Mouse (Mus musculus): ENCODE measurements around the gene Map10. TPM values are rescaled to one million over a fixed set of nuclear protein-coding genes. Genes with fewer than 3 reads are reported as not detected.

Map10 gene
- total and polyA plus RNA-seq, 3 experiments: 1.3 to 6.7 (median 2.3) TPM

- Histone ChIP-seq H3K4me2 (ENCODE audit: insufficient read depth, low read depth, poor library complexity, severe bottlenecking) (no peak overlapping the region), H3K4me1 (ENCODE audit: control insufficient read depth in 1 of 2, insufficient read depth in 2 of 2) (peaks cover 23 to 26% of the 10 kb centered on the region in 2 experiments), H3K4me3 (replicated peaks in 1 of 3; ENCODE audit: low read depth in 2 of 3, low read length in 2 of 3, poor library complexity in 1 of 3) (no peak overlapping the region), H3K36me3 (replicated peaks in 1 of 2; ENCODE audit: control insufficient read depth in 1 of 2, insufficient read depth in 1 of 2, low read length in 1 of 2) (peaks cover 0 to 2% of the 10 kb centered on the region in 2 experiments), H3K79me2 (replicated peaks; ENCODE audit: control insufficient read depth, extremely low read depth, insufficient read depth, poor library complexity, severe bottlenecking) (no peaks in the 10 kb centered on the region), H3K9me3 (replicated peaks; ENCODE audit: low read length) (peaks cover 8% of the 10 kb centered on the region), H3K9ac (ENCODE audit: insufficient read depth, low read depth) (no peak overlapping the region), H3K27me3 (replicated peaks) (no peaks in the 10 kb centered on the region), H3K27ac (ENCODE audit: insufficient read depth, low read depth) (no peak overlapping the region)
- dilution Hi-C loops (cut with MboI; ENCODE audit: extremely low pct_ligation_motif_present, extremely low pct_unique_long_range_greater_than_20kb, low sequenced_read_pairs) (no loop called here), in situ Hi-C loops (cut with MboI; ENCODE audit: low pct_ligation_motif_present, low pct_unique_long_range_greater_than_20kb, low sequenced_read_pairs) (no loop called here)
- no peak for TF ChIP-seq RCOR1 (conservative IDR thresholded peaks at IDR 0.05; ENCODE audit: low read depth, low read length)
- TF ChIP-seq SIN3A (IDR thresholded peaks at IDR 0.05; ENCODE audit: low read length): no peak
- TF ChIP-seq HCFC1 (IDR thresholded peaks at IDR 0.05; ENCODE audit: low read depth, low read length): no peak
- TF ChIP-seq MEF2A (IDR thresholded peaks at IDR 0.05; ENCODE audit: borderline replicate concordance, low read depth, low read length): no peak
- TF ChIP-seq USF1 (IDR thresholded peaks at IDR 0.05; ENCODE audit: low read depth, low read length): no peak
- no peak for TF ChIP-seq CHD2 (IDR thresholded peaks at IDR 0.05; ENCODE audit: low read length)
- no peak for TF ChIP-seq JUND (conservative IDR thresholded peaks at IDR 0.05; ENCODE audit: low read depth, low read length)
- no peak for TF ChIP-seq RAD21 (IDR thresholded peaks at IDR 0.05; ENCODE audit: low read depth, low read length)
- no peak for TF ChIP-seq USF2 (conservative IDR thresholded peaks at IDR 0.05; ENCODE audit: low read depth, low read length)
- no peak for TF ChIP-seq SMC3 (IDR thresholded peaks at IDR 0.05; ENCODE audit: low read depth, low read length)
- no peak for TF ChIP-seq ZC3H11A (IDR thresholded peaks at IDR 0.05; ENCODE audit: low read depth, low read length)
- TF ChIP-seq MAX (IDR thresholded peaks at IDR 0.05; ENCODE audit: low read length): no peak
- TF ChIP-seq GABPA (IDR thresholded peaks at IDR 0.05; ENCODE audit: insufficient replicate concordance, low read depth, low read length): no peak
- no peak for TF ChIP-seq NELFE (IDR thresholded peaks at IDR 0.05; ENCODE audit: low read depth, low read length)
- TF ChIP-seq TBP (conservative IDR thresholded peaks at IDR 0.05; ENCODE audit: low read depth, low read length): no peak
- peak; percentile 7 for DNase-seq (ENCODE audit: extremely low read depth)
Observed at GRCm38 (mm10) chr8:125693197-125693596, 23.6 kb downstream of the Map10 start.

- in situ Hi-C loops (cut with MboI; ENCODE audit: low pct_ligation_motif_present, low pct_unique_long_range_greater_than_20kb, low sequenced_read_pairs): no loop called here
- no peak overlapping the region for H3K4me3 ChIP-seq (replicated peaks in 1 of 3; ENCODE audit: low read depth in 2 of 3, low read length in 2 of 3, poor library complexity in 1 of 3)
- peaks cover 17% of the 10 kb centered on the region for H3K9me3 ChIP-seq (replicated peaks; ENCODE audit: low read length)
- no peak for TF ChIP-seq ZKSCAN1 (IDR thresholded peaks at IDR 0.05; ENCODE audit: borderline replicate concordance, low read depth, low read length)
- no peak for TF ChIP-seq RAD21 (IDR thresholded peaks at IDR 0.05; ENCODE audit: low read depth, low read length)
- TF ChIP-seq BHLHE40 (IDR thresholded peaks at IDR 0.05; ENCODE audit: low read depth, low read length): no peak
- TF ChIP-seq MAFK (IDR thresholded peaks at IDR 0.05; ENCODE audit: insufficient replicate concordance, low read length): no peak
- TF ChIP-seq CTCF (conservative IDR thresholded peaks at IDR 0.05 in 1 of 2, IDR thresholded peaks at IDR 0.05 in 1 of 2; ENCODE audit: low read depth in 2 of 2, low read length in 2 of 2): no peak
- no peak for TF ChIP-seq ZNF384 (IDR thresholded peaks at IDR 0.05; ENCODE audit: low read depth, low read length)
- no peak for TF ChIP-seq ELF1 (IDR thresholded peaks at IDR 0.05; ENCODE audit: low read depth, low read length)
- no peak for TF ChIP-seq MAZ (IDR thresholded peaks at IDR 0.05; ENCODE audit: low read depth, low read length)
- no peak for TF ChIP-seq POLR2AphosphoS2 (IDR thresholded peaks at IDR 0.05; ENCODE audit: low read depth, low read length)
- no peak for TF ChIP-seq USF2 (conservative IDR thresholded peaks at IDR 0.05; ENCODE audit: low read depth, low read length)
- no peak for TF ChIP-seq RCOR1 (conservative IDR thresholded peaks at IDR 0.05; ENCODE audit: low read depth, low read length)
- no peak for TF ChIP-seq MXI1 (IDR thresholded peaks at IDR 0.05; ENCODE audit: low read depth, low read length)
- no peak for TF ChIP-seq IRF4 (IDR thresholded peaks at IDR 0.05; ENCODE audit: low read depth, low read length)
- no peak for TF ChIP-seq ZMIZ1 (IDR thresholded peaks at IDR 0.05; ENCODE audit: low read depth, low read length)
- TF ChIP-seq E2F4 (IDR thresholded peaks at IDR 0.05; ENCODE audit: insufficient replicate concordance, low read depth, low read length): no peak
- TF ChIP-seq PAX5 (IDR thresholded peaks at IDR 0.05; ENCODE audit: low read length): no peak
- TF ChIP-seq MYC (IDR thresholded peaks at IDR 0.05; ENCODE audit: low read depth, low read length): no peak
- TF ChIP-seq MAX (IDR thresholded peaks at IDR 0.05; ENCODE audit: low read length): no peak
- TF ChIP-seq USF1 (IDR thresholded peaks at IDR 0.05; ENCODE audit: low read depth, low read length): no peak
- no peak for TF ChIP-seq HCFC1 (IDR thresholded peaks at IDR 0.05; ENCODE audit: low read depth, low read length)
- H3K27ac ChIP-seq (ENCODE audit: insufficient read depth, low read depth): no peak overlapping the region
- H3K79me2 ChIP-seq (replicated peaks; ENCODE audit: control insufficient read depth, extremely low read depth, insufficient read depth, poor library complexity, severe bottlenecking): no peaks in the 10 kb centered on the region
- no peak for DNase-seq (ENCODE audit: extremely low read depth)
- peaks cover 18 to 26% of the 10 kb centered on the region in 2 experiments for H3K4me1 ChIP-seq (ENCODE audit: control insufficient read depth in 1 of 2, insufficient read depth in 2 of 2)
- H3K9ac ChIP-seq (ENCODE audit: insufficient read depth, low read depth): no peak overlapping the region
- peaks cover 0 to 2% of the 10 kb centered on the region in 2 experiments for H3K36me3 ChIP-seq (replicated peaks in 1 of 2; ENCODE audit: control insufficient read depth in 1 of 2, insufficient read depth in 1 of 2, low read length in 1 of 2)
- no peak overlapping the region for H3K4me2 ChIP-seq (ENCODE audit: insufficient read depth, low read depth, poor library complexity, severe bottlenecking)
- no peaks in the 10 kb centered on the region for H3K27me3 ChIP-seq (replicated peaks)
- dilution Hi-C loops (cut with MboI; ENCODE audit: extremely low pct_ligation_motif_present, extremely low pct_unique_long_range_greater_than_20kb, low sequenced_read_pairs): no loop called here
Observed at GRCm38 (mm10) chr8:125695951-125696350, 26.3 kb downstream of the Map10 start.

Data from CH12.LX (cell line).